Mouse (Mus musculus) CH12.LX (cell line): Measurements from ENCODE around the gene Htra2. TPM values are rescaled to one million over a fixed set of nuclear protein-coding genes. Genes with fewer than 3 reads are reported as not detected.

Experiments
- DNase-seq: peaks from one replicate; pipeline ENCODE4 v3.0.0-alpha.2; 2013; ENCODE audit errors: extremely low read depth
- H3K27ac ChIP-seq: 2 replicates; pipeline ENCODE4 v1.5.1; 2012; ENCODE audit warnings: low read depth, mild to moderate bottlenecking, control low read depth, moderate library complexity; ENCODE audit not compliant: insufficient read depth
- H3K27me3 ChIP-seq: replicated peaks from 2 replicates; pipeline ENCODE3; 2012; ENCODE audit warnings: inconsistent platforms
- H3K36me3 ChIP-seq, 2 experiments: replicated peaks in 1 of 2; 2 replicates each; pipeline versions ENCODE3 to v1.6.1; 2012; ENCODE audit warnings: inconsistent platforms in 1 of 2, low read length in 1 of 2, mild to moderate bottlenecking in 1 of 2, mixed read lengths in 1 of 2, moderate library complexity in 1 of 2; ENCODE audit not compliant: control insufficient read depth in 1 of 2, insufficient read depth in 1 of 2
- H3K4me1 ChIP-seq, 2 experiments: 2 replicates each; pipeline ENCODE4 v1.6.1; 2012; ENCODE audit warnings: inconsistent platforms in 1 of 2, moderate library complexity in 1 of 2; ENCODE audit not compliant: insufficient read depth in 2 of 2, control insufficient read depth in 1 of 2
- H3K4me2 ChIP-seq: 2 replicates; pipeline ENCODE4 v1.6.1; 2012; ENCODE audit warnings: low read depth, mild to moderate bottlenecking, control low read depth; ENCODE audit not compliant: poor library complexity, insufficient read depth, severe bottlenecking
- H3K4me3 ChIP-seq, 3 experiments: fragments of 150-350 bp in 1 of 3; sonication (generic) in 1 of 3; replicated peaks in 1 of 3; 2 replicates each; pipeline versions ENCODE3 to v1.5.1; 2011 to 2012; ENCODE audit warnings: low read depth in 2 of 3, low read length in 2 of 3, mild to moderate bottlenecking in 2 of 3, moderate library complexity in 2 of 3, control low read depth in 1 of 3, improper control_type of control experiment in 1 of 3, inconsistent platforms in 1 of 3, mixed read lengths in 1 of 3; ENCODE audit not compliant: poor library complexity in 1 of 3
- H3K79me2 ChIP-seq: replicated peaks from 2 replicates; pipeline ENCODE4 v1.6.1; 2012; ENCODE audit warnings: mild to moderate bottlenecking, moderate library complexity; ENCODE audit not compliant: control insufficient read depth, poor library complexity, insufficient read depth, severe bottlenecking; ENCODE audit errors: extremely low read depth
- H3K9ac ChIP-seq: 2 replicates; pipeline ENCODE4 v1.6.1; 2012; ENCODE audit warnings: low read depth, mild to moderate bottlenecking, control low read depth, moderate library complexity; ENCODE audit not compliant: insufficient read depth
- H3K9me3 ChIP-seq: replicated peaks from 2 replicates; pipeline ENCODE3; 2012; ENCODE audit warnings: low read length, inconsistent platforms, mixed read lengths
- BHLHE40 ChIP-seq: IDR thresholded peaks from 2 replicates; pipeline ENCODE4 v1.6.1; 2011; ENCODE audit warnings: mild to moderate bottlenecking, low read depth, low read length, improper control_type of control experiment
- CHD2 ChIP-seq: IDR thresholded peaks from 2 replicates; pipeline ENCODE4 v1.6.1; 2011; ENCODE audit warnings: low read length, improper control_type of control experiment
- E2F4 ChIP-seq: IDR thresholded peaks from 2 replicates; pipeline ENCODE4 v1.6.1; 2011; ENCODE audit warnings: low read depth, low read length, improper control_type of control experiment; ENCODE audit not compliant: insufficient replicate concordance
- ELF1 ChIP-seq: IDR thresholded peaks from 2 replicates; pipeline ENCODE4 v1.6.1; 2014; ENCODE audit warnings: low read depth, mild to moderate bottlenecking, inconsistent platforms, low read length, improper control_type of control experiment
- ETS1 ChIP-seq: conservative IDR thresholded peaks from 2 replicates; pipeline ENCODE4 v1.6.1; 2012; ENCODE audit warnings: low read depth, mild to moderate bottlenecking, inconsistent platforms, low read length, improper control_type of control experiment, moderate library complexity
- GABPA ChIP-seq: IDR thresholded peaks from 2 replicates; pipeline ENCODE4 v1.6.1; 2012; ENCODE audit warnings: low read depth, low read length, improper control_type of control experiment, inconsistent platforms; ENCODE audit not compliant: insufficient replicate concordance
- HCFC1 ChIP-seq: IDR thresholded peaks from 2 replicates; pipeline ENCODE4 v1.6.1; 2012; ENCODE audit warnings: low read depth, mild to moderate bottlenecking, inconsistent platforms, low read length, improper control_type of control experiment
- IRF4 ChIP-seq: IDR thresholded peaks from 2 replicates; pipeline ENCODE4 v1.6.1; 2014; ENCODE audit warnings: low read depth, mild to moderate bottlenecking, inconsistent platforms, low read length, improper control_type of control experiment
- JUND ChIP-seq: conservative IDR thresholded peaks from 2 replicates; pipeline ENCODE4 v1.6.1; 2011; ENCODE audit warnings: low read depth, low read length, improper control_type of control experiment
- MAX ChIP-seq: IDR thresholded peaks from 2 replicates; pipeline ENCODE4 v1.6.1; 2011; ENCODE audit warnings: low read length, improper control_type of control experiment
- MAZ ChIP-seq: IDR thresholded peaks from 2 replicates; pipeline ENCODE4 v1.6.1; 2012; ENCODE audit warnings: low read depth, mild to moderate bottlenecking, inconsistent platforms, low read length, improper control_type of control experiment, moderate library complexity
- MXI1 ChIP-seq: IDR thresholded peaks from 2 replicates; pipeline ENCODE4 v1.6.1; 2011; ENCODE audit warnings: mild to moderate bottlenecking, low read depth, low read length, improper control_type of control experiment
- NELFE ChIP-seq: IDR thresholded peaks from 2 replicates; pipeline ENCODE4 v1.6.1; 2011; ENCODE audit warnings: low read depth, low read length, improper control_type of control experiment
- NRF1 ChIP-seq: IDR thresholded peaks from 2 replicates; pipeline ENCODE4 v1.6.1; 2014; ENCODE audit warnings: low read depth, mild to moderate bottlenecking, inconsistent platforms, low read length, improper control_type of control experiment, moderate library complexity
- PAX5 ChIP-seq: IDR thresholded peaks from 2 replicates; pipeline ENCODE4 v1.6.1; 2012; ENCODE audit warnings: low read length, inconsistent platforms, mixed read lengths
- POLR2A ChIP-seq: IDR thresholded peaks from 2 replicates; pipeline ENCODE4 v1.6.1; 2011; ENCODE audit warnings: low read depth, mild to moderate bottlenecking, improper control_type of control experiment, low read length
- POLR2AphosphoS2 ChIP-seq: IDR thresholded peaks from 2 replicates; pipeline ENCODE4 v1.6.1; 2011; ENCODE audit warnings: low read depth, low read length, improper control_type of control experiment
- RCOR1 ChIP-seq: conservative IDR thresholded peaks from 2 replicates; pipeline ENCODE4 v1.6.1; 2012; ENCODE audit warnings: low read depth, mild to moderate bottlenecking, inconsistent platforms, low read length, improper control_type of control experiment
- SIN3A ChIP-seq: IDR thresholded peaks from 2 replicates; pipeline ENCODE4 v1.6.1; 2012; ENCODE audit warnings: low read length, improper control_type of control experiment, inconsistent platforms
- SMC3 ChIP-seq: IDR thresholded peaks from 2 replicates; pipeline ENCODE4 v1.6.1; 2011; ENCODE audit warnings: low read depth, low read length, improper control_type of control experiment
- TBP ChIP-seq: conservative IDR thresholded peaks from 2 replicates; pipeline ENCODE4 v1.6.1; 2011; ENCODE audit warnings: low read depth, low read length, improper control_type of control experiment
- TCF12 ChIP-seq: IDR thresholded peaks from 2 replicates; pipeline ENCODE4 v1.6.1; 2014; ENCODE audit warnings: low read depth, mild to moderate bottlenecking, inconsistent platforms, low read length, improper control_type of control experiment
- dilution Hi-C: fragments of 300-500 bp; cut with MboI; formaldehyde crosslinking; loops from 2 replicates; pipeline ENCODE4 v1.14.3; 2020; ENCODE audit warnings: low sequenced_read_pairs; ENCODE audit not compliant: extremely low pct_unique_long_range_greater_than_20kb, extremely low pct_ligation_motif_present
- in situ Hi-C: fragments of 300-500 bp; cut with MboI; formaldehyde crosslinking; loops from 3 replicates; pipeline ENCODE4 v1.14.3; 2019; ENCODE audit warnings: low sequenced_read_pairs, low pct_ligation_motif_present, low pct_unique_long_range_greater_than_20kb, mixed read lengths
- polyA plus RNA-seq: library from polyadenylated mRNA; unstranded; fragments of >175 nt; gene quantifications from 2 replicates; pipeline ENCODE4 v1.2.1, GENCODE M21; 2012; ENCODE audit warnings: low read depth; ENCODE audit not compliant: insufficient read length
- total RNA-seq, 2 experiments: library from RNA; depleted of rRNA; stranded (reverse); fragments of 300-350 nt in 1 of 2; fragments of >200 nt in 1 of 2; gene quantifications; 2 replicates each; pipeline ENCODE4 v1.2.3; 2012 to 2014

Htra2 gene
- total and polyA plus RNA-seq, 3 experiments: 113 to 185 (median 137) TPM

- peak overlapping the region; percentile 52 for H3K4me2 ChIP-seq
- no peak overlapping the region for H3K27ac ChIP-seq
- 0 out of 2 replicates have a peak, but pooled peaks have one; percentile 28 for TF ChIP-seq TBP
- TF ChIP-seq JUND: peak; percentile 42; the same call in 1 of the 2 replicates
- TF ChIP-seq MXI1: peak; percentile 37; the same call in 1 of the 2 replicates
- no peak for TF ChIP-seq SMC3
- peak; percentile 45; the same call in 1 of the 2 replicates for TF ChIP-seq SIN3A
- peak; percentile 52; the same call in 1 of the 2 replicates for TF ChIP-seq MAZ
- no peak; the same call in 1 of the 2 replicates for TF ChIP-seq TCF12
- peak; percentile 57 for TF ChIP-seq HCFC1
- 0 out of 2 replicates have a peak, but pooled peaks have one; percentile 8 for TF ChIP-seq IRF4
- TF ChIP-seq CHD2: peak; percentile 97
- TF ChIP-seq MAX: 0 out of 2 replicates have a peak, but pooled peaks have one; percentile 65
- no peak for TF ChIP-seq GABPA
- no peak for TF ChIP-seq RCOR1
- peak; percentile 41 for TF ChIP-seq BHLHE40
- peak; percentile 16; the same call in 1 of the 2 replicates for TF ChIP-seq NELFE
- peak; percentile 37; the same call in 1 of the 2 replicates for TF ChIP-seq ELF1
- peak; percentile 57; the same call in 1 of the 2 replicates for TF ChIP-seq POLR2A
- peak; percentile 91 for TF ChIP-seq NRF1
- no peak for TF ChIP-seq POLR2AphosphoS2
- peak; percentile 75 for TF ChIP-seq ETS1
- no peak for TF ChIP-seq E2F4
Observed at GRCm38 (mm10) chr6:83038496-83039012, 16.5 kb downstream of the Htra2 start.

GRCm38 (mm10) chr6:83037188-83037587 is 17.9 kb downstream of the Htra2 start:
- TF ChIP-seq PAX5: no peak
- Histone ChIP-seq H3K4me2 (no peak overlapping the region), H3K4me1 (peaks cover 11 to 40% of the 10 kb centered on the region in 2 experiments)

More at GRCm38 (mm10) chr6:83038496-83039012, 16.5 kb downstream of the Htra2 start:
- Histone ChIP-seq H3K27me3 (peaks cover 8% of the 10 kb centered on the region), H3K4me1 (peaks cover 10 to 42% of the 10 kb centered on the region in 2 experiments), H3K9me3 (no peaks in the 10 kb centered on the region), H3K79me2 (no peaks in the 10 kb centered on the region), H3K4me3 (peak overlapping the region in 2 of 3 experiments; percentile 11 to 22), H3K9ac (peak overlapping the region; percentile 67; the same call in 1 of the 2 replicates), H3K36me3 (no peaks in the 10 kb centered on the region)
- in situ Hi-C loops: no loop called here
- dilution Hi-C loops: no loop called here
- DNase-seq: peak; percentile 95

More at GRCm38 (mm10) chr6:83037188-83037587, 17.9 kb downstream of the Htra2 start:
- in situ Hi-C loops (no loop called here), dilution Hi-C loops (no loop called here)
- H3K79me2 ChIP-seq: peaks cover 3% of the 10 kb centered on the region; the same call in 1 of the 2 replicates
- no peak overlapping the region for H3K9ac ChIP-seq
- no peaks in the 10 kb centered on the region for H3K9me3 ChIP-seq
- H3K27me3 ChIP-seq: peaks cover 8% of the 10 kb centered on the region
- H3K36me3 ChIP-seq: peaks cover 0 to 2% of the 10 kb centered on the region in 2 experiments
- no peak for DNase-seq
- H3K4me3 ChIP-seq: no peak overlapping the region
- no peak overlapping the region for H3K27ac ChIP-seq
